Mouse (Mus musculus) liver, embryonic 11.5 days (tissue): ENCODE results near the gene Mtmr12. TPM values are rescaled to one million over a fixed set of nuclear protein-coding genes. Genes with fewer than 3 reads are reported as not detected.
A peak's percentile ranks its signal among the peaks of the same experiment; 100 is the strongest.

Experiments used
- ATAC-seq: fragments of 200-750 bp; cut with Nextera tagmentation; replicated peaks from 2 replicates; pipeline ENCODE4 v1.8.0; 2017; ENCODE audit warnings: moderate number of reproducible peaks, mild to moderate bottlenecking, moderate TSS enrichment, moderate library complexity; ENCODE audit not compliant: low FRiP score
- DNase-seq: peaks from one replicate; pipeline ENCODE4 v3.0.0-alpha.2; 2017; ENCODE audit warnings: low spot score
- H3K27ac ChIP-seq: fragments of 300-500 bp; sonication (generic); 2 replicates; pipeline ENCODE4 v1.5.1; 2014; ENCODE audit warnings: mild to moderate bottlenecking, low read depth, low read length, control low read depth
- H3K27me3 ChIP-seq: fragments of 300-500 bp; sonication (generic); replicated peaks from 2 replicates; pipeline ENCODE4 v1.6.1; 2014; ENCODE audit warnings: low read length, mixed read lengths; ENCODE audit not compliant: control insufficient read depth, insufficient read depth
- H3K36me3 ChIP-seq: fragments of 300-500 bp; sonication (generic); 2 replicates; pipeline ENCODE4 v1.6.1; 2014; ENCODE audit warnings: mild to moderate bottlenecking, low read length, moderate library complexity, mixed read lengths; ENCODE audit not compliant: control insufficient read depth, insufficient read depth
- H3K4me1 ChIP-seq: fragments of 300-500 bp; sonication (generic); replicated peaks from 2 replicates; pipeline ENCODE4 v1.6.1; 2014; ENCODE audit warnings: low read length, mixed read lengths; ENCODE audit not compliant: control insufficient read depth, insufficient read depth
- H3K4me2 ChIP-seq: fragments of 300-500 bp; sonication (generic); 2 replicates; pipeline ENCODE4 v1.6.1; 2014; ENCODE audit warnings: mild to moderate bottlenecking, control low read depth, moderate library complexity
- H3K4me3 ChIP-seq: fragments of 300-500 bp; sonication (generic); 2 replicates; pipeline ENCODE4 v1.5.1; 2014; ENCODE audit warnings: low read depth, low read length, control low read depth
- H3K9ac ChIP-seq: fragments of 300-500 bp; sonication (generic); 2 replicates; pipeline ENCODE4 v1.6.1; 2014; ENCODE audit warnings: low read depth, low read length, control low read depth
- H3K9me3 ChIP-seq: fragments of 300-500 bp; sonication (generic); 2 replicates; pipeline ENCODE4 v1.6.1; 2016; ENCODE audit warnings: low read length, inconsistent platforms, mixed read lengths; ENCODE audit not compliant: control insufficient read depth
- WGBS: fragments of 180-500 bp; shearing (Covaris S2); extraction: QIAGEN DNeasy Blood & Tissue Kit; methylation state at CpG from one replicate; pipeline ENCODE4 v1.1.7; 2014; 5-methylcytosine and 5-hydroxymethylcytosine counted together
- polyA plus RNA-seq: library from polyadenylated mRNA; unstranded; fragments of >200 nt; fragmentation: Nextera tagmentation; extraction: Ambion mirVana; gene quantifications from 2 replicates; pipeline ENCODE4 v1.2.1, GENCODE M21; 2014

Mtmr12 gene
- polyA plus RNA-seq, 1 experiment from 2014 or later = 19.6 TPM

DNA sequence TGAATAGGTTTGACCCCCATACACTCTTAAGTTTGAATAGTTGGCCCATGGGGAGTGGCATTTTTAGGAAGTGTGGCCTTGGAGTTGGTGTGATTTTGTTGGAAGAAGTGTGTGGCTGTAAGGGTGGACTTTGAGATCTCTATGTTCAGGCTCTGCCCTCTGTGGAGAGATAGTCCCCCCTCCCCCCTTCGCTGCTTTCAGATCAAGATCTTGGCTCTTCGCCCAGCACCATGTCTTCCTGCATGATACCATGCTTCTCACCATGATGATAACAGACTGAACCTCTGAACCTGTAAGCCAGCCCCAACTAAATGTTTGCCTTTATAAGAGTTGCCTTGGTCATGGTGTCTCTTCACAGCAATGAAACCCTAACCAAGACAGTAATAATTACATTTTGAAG lies 86.9 kb downstream of the Mtmr12 start:
- Histone ChIP-seq H3K4me2 (no peak overlapping the region), H3K27ac (no peak overlapping the region), H3K9ac (no peak overlapping the region), H3K4me1 (no peaks in the 10 kb centered on the region), H3K36me3 (no peaks in the 10 kb centered on the region), H3K27me3 (no peaks in the 10 kb centered on the region), H3K4me3 (no peak overlapping the region), H3K9me3 (no peaks in the 10 kb centered on the region)
- WGBS = 76% methylated on average over 2 of the region's 2 CpGs
- ATAC-seq = no peak
- DNase-seq = no peak

DNA sequence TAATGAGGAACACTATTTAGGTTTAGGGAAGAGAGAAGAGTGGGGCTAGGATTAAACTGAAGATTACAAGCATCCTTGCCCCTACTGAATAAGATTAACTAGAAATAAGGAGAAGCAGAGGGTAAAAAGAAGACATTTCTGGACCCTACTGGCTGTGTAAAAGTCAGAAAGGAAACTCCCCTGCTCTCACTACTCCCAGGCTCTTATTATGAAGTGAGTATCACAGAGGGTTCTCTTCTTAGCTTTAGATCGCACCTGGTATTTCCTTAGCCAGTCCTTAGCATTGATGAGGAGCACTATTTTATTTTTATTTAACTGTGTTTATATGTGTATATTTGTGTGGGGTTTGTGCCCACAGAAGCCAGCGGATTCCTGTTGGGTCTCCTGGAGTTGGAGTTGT lies 91.4 kb downstream of the Mtmr12 start:
- DNase-seq = no peak
- no peak for ATAC-seq
- H3K9me3 ChIP-seq = no peaks in the 10 kb centered on the region
- no peak overlapping the region for H3K27ac ChIP-seq
- H3K36me3 ChIP-seq = no peaks in the 10 kb centered on the region
- no peaks in the 10 kb centered on the region for H3K4me1 ChIP-seq
- H3K4me3 ChIP-seq = no peak overlapping the region
- H3K9ac ChIP-seq = no peak overlapping the region
- WGBS = 66% methylated on average over 2 of the region's 2 CpGs
- no peaks in the 10 kb centered on the region for H3K27me3 ChIP-seq
- H3K4me2 ChIP-seq = no peak overlapping the region

DNA sequence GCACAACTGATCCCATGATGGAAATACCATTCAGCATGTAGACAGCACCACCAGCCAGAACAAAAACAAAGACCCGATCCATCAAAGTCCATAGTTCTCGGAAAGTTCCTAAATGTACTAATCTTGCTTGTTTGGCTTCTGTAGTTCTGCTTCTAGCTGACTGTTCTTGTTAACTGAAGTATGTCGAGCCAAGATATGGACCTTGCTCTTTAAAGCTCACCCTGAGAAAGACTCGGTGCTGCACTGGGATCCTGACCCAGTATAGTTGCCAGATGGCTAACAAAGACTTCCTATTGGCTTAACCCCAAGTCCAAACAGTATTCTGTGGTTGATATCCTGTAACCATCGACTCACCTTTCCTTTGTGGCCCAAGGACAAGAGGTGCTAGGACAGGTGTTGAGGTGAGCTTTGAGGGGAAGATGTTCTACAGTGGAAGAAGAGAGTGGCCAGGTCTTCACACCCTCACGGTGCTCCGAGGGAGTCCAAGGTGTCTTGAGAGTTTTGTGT lies 93.5 kb downstream of the Mtmr12 start:
- H3K27ac ChIP-seq = no peak overlapping the region
- WGBS = 78% methylated on average over 7 of the region's 7 CpGs
- H3K4me3 ChIP-seq = no peak overlapping the region
- no peak for ATAC-seq
- no peaks in the 10 kb centered on the region for H3K9me3 ChIP-seq
- H3K27me3 ChIP-seq = no peaks in the 10 kb centered on the region
- no peak overlapping the region for H3K4me2 ChIP-seq
- H3K36me3 ChIP-seq = no peaks in the 10 kb centered on the region
- H3K9ac ChIP-seq = no peak overlapping the region
- H3K4me1 ChIP-seq = no peaks in the 10 kb centered on the region
- DNase-seq = no peak

DNA sequence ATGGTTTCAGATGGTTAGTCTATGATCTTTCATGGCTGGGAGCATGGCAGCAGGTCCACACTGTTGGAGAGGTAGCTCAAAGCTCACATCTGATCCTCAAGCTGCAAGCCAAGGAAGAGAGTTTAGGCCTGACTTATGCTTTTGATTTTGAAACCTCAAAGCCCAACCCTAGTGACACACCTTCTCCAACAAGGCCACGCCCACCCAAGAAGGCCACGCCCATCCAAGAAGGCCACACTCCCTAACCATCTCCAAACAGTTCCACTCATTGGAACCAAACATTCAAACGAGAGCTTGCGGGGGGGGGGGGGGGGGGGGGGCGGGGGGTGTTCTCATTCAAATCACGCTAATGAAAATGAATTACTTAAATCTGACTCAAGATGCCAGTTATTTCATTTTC lies 96.9 kb downstream of the Mtmr12 start:
- 0 out of 2 replicates have a peak, but pooled peaks have one; percentile 26 for ATAC-seq
- H3K4me2 ChIP-seq = no peak overlapping the region
- H3K4me3 ChIP-seq = no peak overlapping the region
- 66% methylated on average over 5 of the region's 6 CpGs for WGBS
- peaks cover 6% of the 10 kb centered on the region for H3K4me1 ChIP-seq
- H3K36me3 ChIP-seq = no peaks in the 10 kb centered on the region
- no peak for DNase-seq
- H3K27ac ChIP-seq = no peak overlapping the region
- H3K9me3 ChIP-seq = no peaks in the 10 kb centered on the region
- no peaks in the 10 kb centered on the region for H3K27me3 ChIP-seq
- no peak overlapping the region for H3K9ac ChIP-seq

DNA sequence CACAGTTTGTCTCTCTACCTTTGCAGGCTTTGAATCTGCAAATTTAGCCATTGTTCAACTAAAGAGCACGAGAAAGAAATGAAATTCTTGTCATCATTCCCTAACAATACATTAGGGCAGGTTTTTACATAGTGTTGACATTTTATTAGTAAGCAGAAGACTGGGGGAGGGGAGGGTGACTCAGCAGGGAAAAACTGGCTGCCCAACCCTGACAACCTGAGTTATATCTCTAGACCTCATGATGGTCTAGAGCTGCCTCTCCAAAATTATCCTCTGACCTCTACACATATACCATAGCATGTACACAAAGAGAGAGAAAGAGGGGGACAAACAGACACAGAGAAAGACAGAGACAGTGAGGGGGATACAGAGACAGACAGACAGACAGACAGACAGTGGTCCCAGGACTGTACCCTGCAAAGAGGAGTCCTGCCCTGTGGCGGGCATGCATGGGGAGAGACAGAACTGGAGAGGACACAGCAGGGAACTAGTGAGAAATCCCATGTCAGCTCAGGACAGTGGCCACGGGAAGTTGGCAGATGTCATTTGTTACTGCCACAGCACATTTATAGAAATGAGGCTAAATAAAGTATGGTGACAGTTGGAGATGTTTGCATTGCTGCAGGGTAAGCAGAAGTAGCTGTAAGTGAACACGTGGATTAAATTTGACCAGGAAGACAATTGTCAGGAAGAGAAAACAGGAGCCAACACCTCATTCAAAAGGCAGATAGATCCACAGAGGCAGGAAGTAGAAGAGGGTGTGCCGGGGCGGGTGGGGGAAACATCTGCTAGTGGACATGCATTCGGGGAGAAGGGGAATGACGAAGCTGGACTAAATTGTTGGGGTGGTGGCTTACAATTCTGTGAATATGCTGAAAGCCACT lies 101.6 kb downstream of the Mtmr12 start:
- Histone ChIP-seq H3K36me3 (no peaks in the 10 kb centered on the region), H3K4me2 (peak overlapping the region; percentile 50), H3K4me1 (peaks cover 16% of the 10 kb centered on the region), H3K9me3 (no peaks in the 10 kb centered on the region), H3K4me3 (no peak overlapping the region), H3K9ac (peak overlapping the region; percentile 44; the same call in 1 of the 2 replicates), H3K27ac (peak overlapping the region; percentile 65), H3K27me3 (no peaks in the 10 kb centered on the region)
- ATAC-seq (peak; percentile 67), DNase-seq (no peak)
- 30% methylated on average over 8 of the region's 8 CpGs for WGBS

DNA sequence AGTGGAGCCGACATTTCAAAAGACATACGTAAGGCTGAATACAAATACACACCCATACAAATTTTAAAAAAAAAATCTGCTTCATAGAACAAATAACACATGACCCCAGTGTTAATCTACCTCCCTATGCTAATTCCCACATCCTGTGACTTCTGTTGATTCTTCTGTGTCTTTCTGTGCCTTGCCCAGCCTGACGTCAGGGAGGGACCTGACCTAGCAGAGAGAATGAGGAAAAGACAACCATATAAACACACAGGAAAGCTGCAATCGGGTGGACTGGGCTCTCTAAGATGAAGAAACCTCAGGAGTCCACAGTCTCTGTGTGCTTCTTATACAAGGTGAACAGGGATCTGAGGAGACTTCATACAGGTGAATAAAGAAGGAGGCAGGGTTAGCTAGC lies 102.3 kb downstream of the Mtmr12 start:
- no peaks in the 10 kb centered on the region for H3K36me3 ChIP-seq
- no peak overlapping the region for H3K4me3 ChIP-seq
- H3K27ac ChIP-seq = no peak overlapping the region
- no peak for ATAC-seq
- DNase-seq = no peak
- H3K4me1 ChIP-seq = peaks cover 16% of the 10 kb centered on the region
- no peak overlapping the region for H3K4me2 ChIP-seq
- no peaks in the 10 kb centered on the region for H3K27me3 ChIP-seq
- no peaks in the 10 kb centered on the region for H3K9me3 ChIP-seq
- 63% methylated on average over 4 of the region's 4 CpGs for WGBS
- H3K9ac ChIP-seq = no peak overlapping the region

DNA sequence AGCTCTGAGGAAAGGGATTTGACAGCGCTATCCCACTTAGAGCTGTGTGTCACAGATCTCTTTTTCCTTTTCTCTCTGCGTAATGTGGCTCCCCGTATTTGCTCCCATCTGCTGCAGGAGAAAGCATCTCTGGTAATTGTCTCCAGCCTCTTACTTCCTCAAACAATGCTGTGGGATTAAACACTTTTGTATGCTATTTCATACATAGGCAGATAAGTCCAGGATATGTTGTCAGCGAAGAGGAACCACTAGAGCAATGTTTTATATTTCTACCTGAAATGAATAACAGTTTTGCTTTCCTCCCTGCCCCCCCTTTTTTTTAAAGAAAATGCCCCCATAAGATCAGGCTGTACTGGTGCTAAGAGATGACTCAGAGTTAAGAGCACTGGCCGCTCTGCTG lies 103.7 kb downstream of the Mtmr12 start:
- H3K27ac ChIP-seq = no peak overlapping the region
- ATAC-seq (no peak), DNase-seq (no peak)
- H3K36me3 ChIP-seq = no peaks in the 10 kb centered on the region
- WGBS = 86% methylated on average over 5 of the region's 5 CpGs
- no peaks in the 10 kb centered on the region for H3K9me3 ChIP-seq
- H3K27me3 ChIP-seq = no peaks in the 10 kb centered on the region
- H3K4me1 ChIP-seq = peaks cover 19% of the 10 kb centered on the region
- H3K9ac ChIP-seq = no peak overlapping the region
- no peak overlapping the region for H3K4me2 ChIP-seq
- H3K4me3 ChIP-seq = no peak overlapping the region

DNA sequence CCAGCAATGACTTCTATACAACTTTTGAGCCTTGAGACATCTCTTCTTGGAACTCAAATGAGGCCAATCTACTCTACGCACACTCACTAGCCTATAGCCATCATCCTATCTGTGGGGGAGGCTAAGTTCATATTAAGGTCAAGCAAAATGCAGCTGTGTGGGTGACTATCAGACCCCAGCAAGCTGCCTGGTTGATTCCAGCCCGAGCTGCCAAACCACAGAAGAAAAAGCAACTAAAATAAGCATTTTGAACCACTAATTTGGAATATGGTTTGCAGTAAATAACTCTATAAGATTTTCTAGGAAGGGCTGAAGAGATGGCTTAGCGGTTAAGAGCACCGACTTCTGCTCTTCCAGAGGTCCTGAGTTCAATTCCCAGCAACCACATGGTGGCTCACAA lies 105.8 kb downstream of the Mtmr12 start:
- Histone ChIP-seq H3K9ac (no peak overlapping the region), H3K4me2 (no peak overlapping the region), H3K27ac (no peak overlapping the region), H3K4me1 (peaks cover 19% of the 10 kb centered on the region), H3K4me3 (no peak overlapping the region), H3K9me3 (no peaks in the 10 kb centered on the region), H3K36me3 (no peaks in the 10 kb centered on the region), H3K27me3 (no peaks in the 10 kb centered on the region)
- 60% methylated on average over 4 of the region's 4 CpGs for WGBS
- DNase-seq (no peak), ATAC-seq (no peak)

DNA sequence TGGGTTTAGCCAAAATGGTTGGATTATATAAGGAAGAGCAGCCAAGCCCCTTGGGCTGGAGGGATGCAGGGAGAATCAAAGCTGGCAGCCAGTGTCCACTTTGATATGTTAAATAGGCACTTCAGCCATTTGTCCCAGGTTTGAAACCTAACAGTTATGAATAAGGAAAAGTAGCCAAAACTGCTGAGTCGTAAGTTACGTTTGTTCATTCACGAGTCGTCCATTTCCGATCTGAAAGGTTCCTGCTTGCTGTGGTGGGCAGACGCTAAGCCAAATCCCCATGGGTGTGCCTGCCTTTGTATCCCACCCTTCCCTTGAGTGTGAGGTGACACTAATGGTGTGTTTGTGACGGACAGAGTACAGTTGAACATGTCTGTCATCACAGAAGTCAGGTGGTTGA lies 106.6 kb downstream of the Mtmr12 start:
- Histone ChIP-seq H3K36me3 (no peaks in the 10 kb centered on the region), H3K4me1 (peaks cover 16% of the 10 kb centered on the region), H3K9ac (no peak overlapping the region), H3K4me2 (no peak overlapping the region), H3K27me3 (no peaks in the 10 kb centered on the region), H3K9me3 (no peaks in the 10 kb centered on the region), H3K4me3 (no peak overlapping the region), H3K27ac (no peak overlapping the region)
- 80% methylated on average over 7 of the region's 7 CpGs for WGBS
- no peak for DNase-seq
- ATAC-seq = no peak
